Mouse (Mus musculus) brain, adult 2 months (tissue): Measurements from ENCODE around the gene Angptl6.

Experiments used
- DNase-seq: peaks from one replicate; pipeline ENCODE4 v3.0.0; 2011; ENCODE audit warnings: low read depth, low spot score

Angptl6 gene

DNA sequence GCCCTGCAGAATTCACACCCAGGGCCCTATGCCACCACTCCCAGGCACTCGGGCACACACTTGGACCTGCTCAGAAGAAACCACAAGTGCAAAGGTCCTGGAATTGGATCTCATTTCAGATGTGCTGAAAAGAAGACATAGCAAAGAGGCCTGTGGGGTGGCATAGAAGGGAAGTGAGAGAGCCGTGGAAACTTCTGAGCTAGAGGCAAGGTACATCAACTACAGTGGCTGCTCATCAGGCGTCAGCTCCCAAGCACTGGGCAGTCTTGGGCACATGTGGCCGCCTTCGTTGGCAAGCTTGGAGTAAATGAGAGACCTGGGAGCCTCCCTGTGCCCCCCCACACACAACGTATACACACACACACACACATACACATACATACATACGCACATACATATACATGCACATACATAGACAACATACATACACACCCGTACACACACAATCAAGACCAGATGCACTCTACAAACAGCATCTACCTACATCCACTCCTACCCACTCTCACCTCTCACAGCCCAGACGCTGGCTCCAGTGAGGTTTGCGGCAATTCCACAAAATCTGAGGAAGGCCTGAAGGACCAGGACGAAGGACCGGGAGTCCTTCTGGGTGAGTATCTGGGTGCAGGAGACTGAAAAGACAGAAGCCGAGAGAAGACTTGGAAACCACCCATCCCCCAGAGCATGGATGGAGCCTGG, at the start of gene Angptl6:
Gene Angptl6, minus strand, starts transcription at position 631 of the 696 bp plus-strand sequence.
- no peak for DNase-seq

DNA sequence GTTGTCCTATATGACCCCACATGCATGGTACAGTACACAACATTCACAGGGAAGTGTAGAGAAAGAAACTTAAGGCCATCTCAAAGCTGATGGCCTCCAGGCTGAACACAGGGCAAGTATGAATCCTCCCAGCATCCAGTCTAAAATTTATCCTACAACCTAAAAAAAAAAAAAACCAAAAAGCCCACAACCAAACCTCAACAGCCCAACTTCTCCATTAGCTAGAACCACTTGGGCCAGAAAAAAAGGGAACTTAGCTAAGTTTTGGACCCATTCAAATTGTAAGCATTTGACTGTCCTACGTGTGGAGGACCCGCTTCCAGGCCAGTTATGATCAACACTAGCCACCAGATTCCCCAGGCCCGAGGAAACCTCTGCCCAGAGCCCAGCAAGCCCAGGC, 43.7 kb upstream of the Angptl6 start:
- no peak for DNase-seq

- DNase-seq: no peak
These were observed 36.6 kb upstream of the Angptl6 start for GRCm38 (mm10) chr9:20916160-20916559.

DNA sequence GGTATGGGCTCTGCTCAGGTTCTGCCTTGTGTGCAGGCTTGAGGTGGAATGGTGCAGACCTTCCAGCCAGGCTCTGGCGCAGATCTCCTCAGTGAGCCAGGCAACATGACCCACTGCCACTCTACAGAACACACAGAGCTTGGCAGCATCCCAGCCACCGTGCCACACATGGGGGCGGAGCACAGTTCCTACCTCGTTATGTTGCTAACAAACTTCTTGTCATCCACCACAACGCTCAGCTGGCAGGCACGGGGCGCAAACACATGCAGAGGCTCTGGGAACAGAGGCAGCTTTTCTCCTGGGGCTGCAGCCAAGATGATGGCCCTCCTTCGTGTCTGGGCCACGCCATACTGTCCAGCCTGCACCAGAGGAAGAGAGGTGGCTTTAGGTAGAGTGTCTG, 30.4 kb upstream of the Angptl6 start:
- DNase-seq: peak; percentile 71

- no peak for DNase-seq
These were observed 22.6 kb upstream of the Angptl6 start for GRCm38 (mm10) chr9:20902174-20902491.

GRCm38 (mm10) chr9:20901466-20902173, 22.1 kb upstream of the Angptl6 start:
- DNase-seq: peak; percentile 73

DNA sequence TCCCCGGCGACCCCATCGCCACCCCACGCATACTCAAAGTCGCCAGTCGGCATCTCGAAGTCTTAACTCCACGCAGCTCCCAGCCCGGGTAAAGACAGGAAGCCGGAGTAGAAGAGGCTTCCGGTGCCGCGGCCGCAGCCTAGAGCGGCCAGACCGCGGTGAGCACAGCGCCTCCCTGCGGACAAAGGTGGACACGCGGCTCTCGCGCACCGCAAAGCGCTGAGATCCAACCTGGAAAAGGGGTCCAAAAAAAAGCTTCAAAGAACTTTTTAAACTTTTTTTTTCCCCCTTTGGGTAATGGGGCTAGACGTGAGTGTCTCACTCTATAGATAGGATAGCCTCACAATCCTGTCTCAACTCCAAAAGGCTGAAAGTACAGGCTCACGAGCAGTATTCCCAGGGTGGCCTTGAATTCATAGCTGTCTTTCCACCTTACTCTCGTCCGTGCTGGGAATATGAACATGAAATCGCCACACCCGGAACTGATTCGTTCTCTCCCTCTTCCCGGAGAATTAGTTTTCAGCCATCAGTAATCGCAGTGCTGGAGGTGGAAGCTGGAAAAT, 19.1 kb upstream of the Angptl6 start, which contains the start of gene Eif3g:
Gene Eif3g, minus strand, starts transcription at position 113 of the 563 bp plus-strand sequence.
- peak; percentile 95 for DNase-seq

DNA sequence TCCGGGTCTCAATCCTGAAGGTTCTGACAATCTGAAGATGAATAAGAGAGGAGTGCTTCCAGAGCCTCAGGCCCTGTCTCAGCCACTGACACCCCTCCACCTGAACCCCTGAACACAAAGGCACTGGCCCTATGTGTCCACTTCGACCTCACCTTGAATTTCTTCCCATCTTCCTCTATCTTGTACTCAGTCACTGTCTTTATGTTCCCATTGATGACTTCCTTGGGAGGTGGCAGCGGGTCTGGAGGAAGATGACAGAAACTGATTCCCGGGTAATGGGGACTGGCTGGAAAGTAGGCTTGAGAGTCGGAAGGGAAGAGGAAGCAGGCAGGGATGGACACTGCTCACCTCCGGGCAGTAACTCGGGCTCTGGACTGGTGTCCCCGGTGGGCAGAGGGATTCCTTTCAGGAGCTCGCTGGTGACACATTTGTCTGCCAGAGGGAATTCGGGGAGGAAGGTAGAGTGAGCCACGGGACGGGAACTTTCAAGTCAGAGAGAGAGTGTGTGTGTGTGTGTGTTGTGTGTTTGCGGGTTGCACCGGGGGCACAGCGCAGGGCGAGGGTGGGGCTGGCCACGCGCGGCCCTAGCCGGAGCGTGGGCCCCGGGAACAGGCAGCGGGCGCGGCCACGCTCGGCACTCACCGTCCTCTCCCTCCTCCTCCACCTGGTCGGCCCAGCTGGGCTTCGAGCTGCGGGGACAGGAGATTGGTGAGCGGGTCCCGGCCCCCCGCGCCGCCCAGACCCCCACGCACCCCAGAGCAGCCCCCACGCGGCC, 18.4 kb upstream of the Angptl6 start:
- DNase-seq: no peak

- DNase-seq: no peak
These were observed 15.9 kb upstream of the Angptl6 start for GRCm38 (mm10) chr9:20895382-20895781.

DNA sequence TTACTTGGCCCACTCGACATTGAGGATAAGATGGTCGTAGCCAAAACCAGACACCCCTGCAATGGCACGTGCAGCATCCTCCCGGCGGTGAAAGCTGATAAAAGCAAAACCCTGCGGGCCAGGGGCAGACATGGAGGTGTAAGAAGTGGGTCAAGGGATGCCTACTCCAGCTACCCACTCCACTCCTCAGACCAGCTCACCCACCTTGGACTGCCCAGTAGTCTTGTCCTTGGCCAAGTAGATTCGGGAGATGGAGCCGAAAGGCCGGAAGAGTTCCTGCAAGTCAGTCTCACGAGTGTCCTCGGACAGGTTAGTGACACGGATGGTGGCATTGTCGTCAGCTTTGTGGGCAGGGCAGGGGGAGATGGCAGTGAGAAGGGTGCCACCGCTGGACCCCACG, 15.1 kb upstream of the Angptl6 start:
- DNase-seq: no peak

DNA sequence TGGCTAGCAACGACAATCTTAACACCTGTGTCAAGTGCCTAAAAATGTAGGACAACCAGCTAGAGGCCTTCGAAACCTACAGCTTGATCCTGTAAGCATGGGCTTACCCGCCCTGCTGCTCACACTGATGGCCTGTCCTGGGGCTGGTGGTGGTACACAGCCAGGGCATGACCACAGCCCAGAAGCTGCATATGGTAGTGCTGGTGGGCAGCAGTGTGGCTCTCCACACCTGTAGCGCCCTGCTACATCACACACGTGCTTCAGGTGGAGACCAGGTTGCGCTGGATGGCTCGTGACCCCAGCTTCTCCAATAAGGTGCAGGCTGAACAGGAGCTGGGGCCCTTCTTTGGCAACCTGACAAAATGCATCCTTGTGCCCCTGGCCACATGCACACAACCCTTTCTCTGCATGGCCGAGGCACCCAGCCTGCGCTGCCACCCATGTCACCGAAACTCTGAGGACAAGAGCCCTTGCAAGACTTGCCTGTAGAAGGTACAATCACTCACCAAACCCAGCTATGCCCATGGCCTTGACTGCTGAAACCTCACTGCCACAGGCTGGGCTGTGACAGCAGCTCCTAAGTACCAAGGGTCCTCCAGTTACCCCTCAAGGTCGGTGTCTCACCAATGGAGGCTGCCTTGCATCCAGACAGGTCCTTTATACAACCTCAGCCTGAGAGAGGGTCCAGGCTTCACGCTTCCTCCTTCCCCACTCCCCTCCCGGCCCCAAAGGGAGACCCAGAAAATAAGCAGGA, 14.2 kb upstream of the Angptl6 start:
- no peak for DNase-seq

DNA sequence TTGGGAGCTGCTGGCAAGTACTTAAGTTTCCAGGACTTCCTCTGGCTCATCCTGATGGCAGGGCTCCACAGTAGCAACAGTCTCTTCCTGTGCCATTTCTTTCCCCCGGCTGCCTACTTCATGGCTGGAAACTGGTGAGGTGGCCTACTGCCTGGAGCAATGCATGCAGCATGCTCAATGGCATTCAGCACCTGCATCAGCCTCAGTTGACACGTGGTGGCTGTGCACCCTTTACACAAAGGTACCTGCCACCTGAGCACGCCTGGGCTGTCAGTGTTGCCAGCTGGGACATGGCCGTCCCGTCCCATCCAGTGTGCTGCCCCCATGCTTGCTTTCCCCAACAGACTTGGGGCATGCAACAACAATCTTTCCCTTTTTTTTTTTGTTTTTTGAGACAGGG, 13.5 kb upstream of the Angptl6 start:
- no peak for DNase-seq

GRCm38 (mm10) chr9:20892104-20892653, 12.7 kb upstream of the Angptl6 start:
- no peak for DNase-seq

GRCm38 (mm10) chr9:20891339-20892103, 12.0 kb upstream of the Angptl6 start:
- no peak for DNase-seq

DNA sequence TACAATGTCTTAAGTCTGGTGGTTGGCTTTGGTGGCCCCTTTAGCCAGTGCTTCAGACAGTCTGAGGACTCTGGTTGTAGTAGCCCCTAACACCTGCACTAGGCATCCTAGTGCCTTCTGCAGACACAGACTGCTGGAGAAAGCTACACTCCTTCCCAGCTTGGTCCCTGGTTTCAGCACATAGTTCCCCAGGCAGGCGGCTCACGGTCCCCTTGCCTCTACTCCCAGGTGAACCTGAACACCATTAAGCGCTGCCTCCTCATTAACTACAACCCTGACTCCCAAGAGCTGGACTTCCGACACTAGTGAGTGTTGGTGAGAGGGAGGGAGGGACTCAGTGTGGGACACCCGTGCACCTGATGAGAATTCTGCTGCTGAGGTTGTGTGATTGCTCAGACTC, 10.9 kb upstream of the Angptl6 start:
- DNase-seq: no peak

DNA sequence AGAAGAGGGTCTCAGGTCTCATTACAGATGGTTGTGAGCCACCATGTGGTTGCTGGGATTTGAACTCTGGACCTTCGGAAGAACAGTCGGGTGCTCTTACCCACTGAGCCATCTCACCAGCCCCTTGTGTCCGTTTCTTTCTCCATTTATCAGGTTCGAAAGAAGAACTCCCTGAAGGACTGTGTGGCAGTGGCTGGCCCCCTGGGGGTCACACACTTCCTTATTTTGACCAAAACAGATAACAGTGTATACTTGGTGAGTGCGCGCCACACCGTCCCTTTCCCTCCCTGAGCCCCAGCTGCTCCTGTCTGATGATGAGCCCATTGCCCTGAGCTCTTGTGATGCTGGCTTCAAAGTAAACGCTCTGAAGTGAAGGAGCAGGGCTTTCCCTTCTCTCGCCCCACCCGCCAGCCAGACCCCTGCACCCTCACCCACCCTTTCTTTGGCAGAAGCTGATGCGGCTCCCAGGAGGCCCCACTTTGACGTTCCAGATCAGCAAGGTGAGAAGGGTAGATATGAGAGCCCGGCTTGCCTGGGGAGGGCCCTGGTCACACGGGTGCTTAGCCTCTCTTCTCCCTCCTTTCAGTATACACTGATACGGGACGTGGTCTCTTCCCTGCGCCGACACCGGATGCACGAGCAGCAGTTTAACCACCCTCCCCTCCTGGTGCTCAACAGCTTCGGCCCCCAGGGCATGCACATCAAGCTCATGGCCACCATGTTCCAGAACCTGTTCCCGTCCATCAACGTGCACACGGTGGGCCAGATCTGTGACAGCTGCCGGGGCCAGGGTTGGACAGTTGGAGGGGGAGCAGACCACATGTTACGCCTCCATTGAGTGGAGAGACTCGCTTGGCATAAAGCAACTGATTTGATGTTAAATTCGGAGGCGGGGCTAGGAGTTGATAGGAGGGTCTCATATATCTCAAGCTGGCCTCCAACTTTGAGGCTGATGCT, 9.9 kb upstream of the Angptl6 start:
- DNase-seq: no peak

DNA sequence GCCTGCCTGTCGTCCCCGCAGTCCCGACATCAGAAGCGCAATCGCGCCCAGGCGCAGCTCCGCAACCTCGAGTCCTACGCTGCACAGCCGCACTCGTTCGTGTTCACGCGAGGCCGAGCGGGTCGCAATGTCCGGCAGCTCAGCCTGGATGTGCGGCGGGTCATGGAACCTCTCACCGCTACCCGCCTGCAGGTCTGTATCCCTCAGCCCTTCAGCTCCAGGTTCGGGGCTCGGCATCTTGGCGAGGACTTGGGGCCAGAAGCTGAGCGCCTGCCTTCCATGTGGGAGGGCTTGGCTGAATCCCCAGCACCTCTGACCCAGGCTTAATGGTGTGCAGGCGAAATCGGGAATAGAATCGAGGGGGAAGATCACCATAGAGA, 8.8 kb upstream of the Angptl6 start:
- DNase-seq: no peak

DNA sequence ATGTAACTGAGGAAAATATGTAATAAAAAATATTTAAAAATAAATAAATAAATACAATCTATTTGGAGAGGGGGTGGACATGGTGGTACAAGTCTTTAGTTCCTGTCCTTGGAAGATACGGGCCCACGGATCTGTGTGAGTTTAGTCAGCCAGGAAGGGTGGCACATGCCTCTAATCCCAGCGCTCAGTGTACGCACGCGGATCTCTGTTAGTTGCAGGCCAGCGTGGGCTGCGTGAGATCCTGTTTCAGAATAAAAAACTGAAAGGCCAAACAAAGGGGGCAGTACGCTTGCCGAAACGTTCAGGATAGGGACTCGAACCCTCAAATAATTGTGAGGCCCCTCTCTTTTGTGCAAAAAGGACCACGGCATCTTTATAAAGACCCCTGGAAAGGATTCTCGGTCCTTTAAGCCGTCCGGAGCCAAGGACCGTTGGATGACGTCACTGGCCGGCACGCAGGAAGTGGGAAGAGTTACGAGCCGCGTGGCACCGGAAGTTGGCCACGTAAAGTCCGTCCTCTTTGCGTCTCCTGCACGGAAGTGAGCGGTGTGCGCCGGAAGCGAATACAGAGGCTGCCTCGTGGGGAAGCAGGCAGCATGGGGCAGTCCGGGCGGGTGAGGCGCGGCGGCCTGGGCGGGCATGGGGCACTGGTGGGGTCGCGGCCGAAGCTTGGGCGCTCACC, 8.3 kb upstream of the Angptl6 start, which contains the start of gene Ppan:
Gene Ppan, plus strand, starts transcription at position 472 of the 682 bp plus-strand sequence.
- DNase-seq: peak; percentile 99

DNA sequence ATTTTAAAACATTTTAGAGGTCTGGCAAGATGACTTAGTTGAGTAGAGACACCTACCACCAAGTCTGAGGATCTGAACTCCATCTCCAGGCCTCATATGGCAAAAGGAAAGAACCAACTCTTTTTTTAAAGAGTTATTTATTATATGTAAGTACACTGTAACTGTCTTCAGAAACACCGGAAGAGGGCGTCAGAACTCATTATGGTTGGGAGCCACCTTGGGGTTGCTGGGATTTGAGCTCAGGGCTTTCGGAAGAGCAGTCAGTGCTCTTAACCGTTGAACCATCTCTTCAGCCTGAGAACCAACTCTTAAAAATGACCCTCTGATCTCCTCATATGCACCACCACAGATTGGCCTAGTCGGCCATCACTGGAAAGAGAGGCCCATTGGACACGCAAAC, 7.7 kb upstream of the Angptl6 start:
- no peak for DNase-seq
